Mouse (Mus musculus) embryonic fibroblast, embryonic 13.5 days (primary cell): ENCODE data around the gene Sugct.

ENCODE experiments used
- CTCF ChIP-seq: IDR thresholded peaks from 2 replicates; pipeline ENCODE4 v1.5.1; 2011; ENCODE audit warnings: mild to moderate bottlenecking, control low read depth, low read length, moderate library complexity, borderline replicate concordance; ENCODE audit not compliant: insufficient read depth
- POLR2A ChIP-seq: IDR thresholded peaks from 2 replicates; pipeline ENCODE4 v1.6.1; 2011; ENCODE audit warnings: low read depth, mild to moderate bottlenecking, control low read depth, low read length, moderate library complexity

DNA sequence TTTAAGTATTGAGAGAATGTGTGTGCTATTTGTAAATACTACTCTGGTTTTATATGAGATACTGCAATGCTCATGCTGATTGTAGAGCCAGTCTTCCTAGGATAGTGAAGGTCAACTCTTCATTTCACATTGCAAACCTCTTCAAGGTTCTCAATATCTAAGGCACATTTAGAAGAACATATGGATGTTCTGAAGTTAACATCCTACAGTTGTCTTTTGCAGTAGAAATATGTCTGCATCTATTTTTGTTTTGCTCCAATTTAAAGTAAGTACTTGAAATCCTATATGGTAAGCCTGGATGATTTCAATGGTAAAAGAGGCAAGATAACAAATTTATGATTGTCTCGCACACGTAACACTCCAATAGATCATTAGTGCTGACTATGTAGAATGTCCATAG lies 638.7 kb downstream of the Sugct start:
- TF ChIP-seq POLR2A: no peak
- no peak for TF ChIP-seq CTCF
